Mouse (Mus musculus) ovary, postnatal 14 days (tissue): ENCODE data around the gene Gm17416.

Experiments
- DNase-seq: peaks from one replicate; pipeline ENCODE4 v3.0.0; 2022; ENCODE audit warnings: low spot score

Gm17416 gene

DNA sequence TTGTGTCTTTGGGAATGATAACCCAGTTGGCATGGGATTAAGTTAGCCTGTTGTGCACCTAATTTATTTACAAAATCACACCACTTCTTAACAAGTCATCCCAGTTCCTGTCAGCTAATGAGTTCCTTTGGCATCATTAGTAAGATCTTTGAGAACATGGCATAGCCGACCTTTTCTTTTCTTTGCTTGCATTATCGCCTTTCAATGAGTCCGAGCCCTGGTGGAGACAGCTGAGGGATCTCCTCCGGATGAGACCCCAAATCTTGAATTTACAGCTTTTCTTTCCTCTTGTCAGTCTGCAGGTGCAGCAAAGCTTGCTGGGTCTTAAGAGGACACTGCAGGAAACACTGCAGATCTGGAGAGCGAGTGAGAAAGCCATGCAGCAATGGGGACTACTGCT, at the start of gene Gm17416:
TSS of gene Gm17416 (plus strand) at position 301 of the 400 bp plus-strand sequence.
- DNase-seq: no peak

- DNase-seq: no peak
These were observed 29.0 kb upstream of the Gm17416 start, which contains the start of gene Defb29 for GRCm38 (mm10) chr2:152539944-152540710. Gene Defb29, minus strand, starts transcription at chr2:152540098.

DNA sequence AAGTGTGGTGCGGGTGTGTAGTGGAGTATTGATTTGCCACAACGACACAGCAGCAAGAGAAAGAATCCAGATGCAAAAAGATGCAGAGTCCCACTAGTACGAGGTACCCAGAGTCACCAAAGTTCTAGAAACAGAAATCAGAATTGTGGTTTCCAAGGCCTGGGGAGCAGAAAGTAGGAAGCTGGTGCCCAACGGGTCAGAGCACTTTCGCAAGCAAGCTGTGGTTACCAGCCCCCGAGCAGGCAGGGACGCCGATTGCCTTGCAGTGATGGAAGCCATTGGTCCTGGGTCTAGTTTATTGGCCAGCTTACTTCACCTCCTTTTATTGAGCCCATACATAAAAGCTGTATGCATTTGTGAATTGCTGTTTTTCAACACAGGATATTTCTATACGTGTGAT, 27.2 kb upstream of the Gm17416 start:
- no peak for DNase-seq

DNA sequence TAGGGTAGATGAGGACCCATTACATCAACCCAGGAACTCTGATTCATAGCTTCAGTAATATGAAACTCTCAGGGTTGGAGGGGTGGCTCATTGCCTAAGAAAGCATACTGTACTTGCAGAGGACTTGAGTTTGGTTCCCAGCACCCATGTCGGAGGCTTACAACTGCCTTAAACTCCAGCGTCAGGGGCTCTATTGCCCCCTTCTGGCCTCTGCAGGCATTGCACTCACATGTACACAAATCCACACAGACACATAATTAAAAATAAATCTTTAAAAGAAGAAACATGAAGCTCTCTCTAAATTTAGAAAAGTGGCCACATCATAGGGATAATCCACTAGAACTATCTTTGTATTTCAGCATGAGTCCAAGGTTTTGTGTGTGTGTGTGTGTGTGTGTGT, 26.2 kb upstream of the Gm17416 start:
- no peak for DNase-seq

- DNase-seq: no peak
These were observed 25.7 kb upstream of the Gm17416 start for GRCm38 (mm10) chr2:152543478-152543877.

DNA sequence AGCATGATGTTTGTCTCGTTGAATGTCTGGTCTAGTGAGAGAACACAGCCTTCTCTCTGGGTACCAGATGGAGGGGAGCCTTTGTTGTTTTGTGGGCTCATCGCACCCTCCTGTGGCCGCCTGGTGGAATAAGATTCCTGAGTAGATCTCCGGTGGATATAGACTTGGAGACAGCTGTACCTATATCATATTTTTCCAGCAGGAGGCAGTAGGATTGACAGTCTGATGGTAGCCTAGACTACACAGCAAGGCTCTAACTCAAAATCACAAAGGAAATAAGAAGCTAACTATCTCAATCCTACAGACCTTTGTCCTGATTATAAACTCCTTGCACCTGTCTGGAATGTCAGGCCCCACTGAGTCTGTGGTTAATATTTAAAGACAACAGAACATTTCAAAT, 24.4 kb upstream of the Gm17416 start:
- peak; percentile 52 for DNase-seq

DNA sequence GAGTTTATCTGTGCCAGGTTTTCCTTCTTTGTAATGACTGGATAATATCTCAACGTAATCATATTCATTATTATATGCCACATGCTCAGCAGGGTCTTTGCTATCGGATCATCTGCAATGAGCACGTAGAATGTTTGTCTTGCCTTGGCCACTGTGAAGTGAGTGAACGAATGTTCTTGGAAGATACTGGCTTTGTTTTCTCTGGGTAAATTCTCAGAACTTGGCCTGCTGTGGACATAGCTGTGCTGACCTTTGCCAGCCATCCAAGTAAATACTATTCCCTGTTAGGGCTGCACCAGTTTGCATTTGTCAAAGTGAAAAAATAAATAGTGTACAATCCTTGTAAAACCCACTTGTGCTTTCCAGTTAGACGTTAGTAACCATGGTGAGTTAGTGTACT, 21.0 kb upstream of the Gm17416 start:
- no peak for DNase-seq

GRCm38 (mm10) chr2:152553774-152554423, 15.2 kb upstream of the Gm17416 start:
- peak; percentile 52 for DNase-seq

GRCm38 (mm10) chr2:152556655-152557054, 12.5 kb upstream of the Gm17416 start:
- DNase-seq: no peak

GRCm38 (mm10) chr2:152569881-152570280, 743 bp downstream of the Gm17416 start:
- DNase-seq: no peak

- no peak for DNase-seq
These were observed 1.2 kb downstream of the Gm17416 start for GRCm38 (mm10) chr2:152570313-152570712.

DNA sequence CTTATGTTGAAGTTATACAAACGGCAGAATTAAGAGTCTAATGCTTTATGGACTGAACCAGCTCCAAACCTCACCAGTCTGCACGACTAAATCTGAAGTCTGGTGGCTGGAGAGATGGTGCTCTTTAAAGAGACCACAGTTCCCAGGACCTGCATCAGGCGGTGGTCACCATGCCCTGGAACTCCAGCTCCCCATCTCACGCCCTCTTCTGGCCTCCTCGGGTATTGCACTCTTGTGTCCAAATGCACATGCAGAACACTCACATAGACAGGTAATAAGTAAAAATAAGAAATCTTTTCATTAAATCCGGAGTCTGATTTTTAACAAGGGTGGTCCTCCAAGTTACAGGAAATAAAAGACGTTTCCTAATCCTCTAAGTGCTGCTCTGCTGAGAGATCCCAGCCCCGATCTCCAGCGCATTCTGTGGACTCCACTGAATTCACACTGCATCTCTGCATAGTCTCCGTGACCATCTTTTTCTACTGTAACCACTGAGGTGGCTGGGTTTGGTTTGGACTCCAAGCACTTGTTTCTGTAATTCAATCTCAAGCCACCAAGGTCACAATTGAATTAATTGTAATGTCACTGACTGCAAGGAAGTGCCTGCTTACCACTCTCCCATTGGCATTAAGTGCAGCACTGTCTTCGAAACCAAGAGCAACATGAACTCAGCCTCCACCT, 3.1 kb downstream of the Gm17416 start, which contains the start of gene Defb21:
TSS of gene Defb21 (plus strand) at position 631 of the 681 bp plus-strand sequence.
- no peak for DNase-seq

- DNase-seq: no peak
These were observed 4.3 kb downstream of the Gm17416 start for GRCm38 (mm10) chr2:152573484-152573883.

GRCm38 (mm10) chr2:152580107-152580506, 11.0 kb downstream of the Gm17416 start, which contains the start of gene Defb19:
Gene Defb19, minus strand, starts transcription at chr2:152580312.
- DNase-seq: no peak

GRCm38 (mm10) chr2:152580612-152581011, 11.5 kb downstream of the Gm17416 start:
- no peak for DNase-seq

- DNase-seq: no peak
These were observed 17.9 kb downstream of the Gm17416 start for GRCm38 (mm10) chr2:152586926-152587560.

DNA sequence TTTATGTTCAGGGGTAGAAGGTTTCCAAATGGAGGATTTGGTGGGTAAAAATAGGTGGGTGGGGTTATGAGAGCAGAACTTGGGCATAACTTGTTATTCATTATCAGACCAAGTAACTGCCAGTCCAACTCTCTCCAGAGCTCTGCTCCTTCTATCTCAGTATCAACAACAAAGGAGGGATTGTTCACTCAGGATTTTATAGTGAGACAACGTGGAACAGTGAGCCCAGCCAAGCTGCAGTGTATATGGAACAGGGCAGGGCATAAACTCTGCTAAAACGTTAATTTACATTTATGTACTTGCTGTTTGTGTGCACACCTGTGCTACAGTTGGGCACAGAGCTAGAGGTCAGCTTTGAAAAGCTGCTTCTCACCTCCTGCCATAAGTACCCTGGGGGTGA, 19.3 kb downstream of the Gm17416 start:
- no peak for DNase-seq

- no peak for DNase-seq
These were observed 19.9 kb downstream of the Gm17416 start for GRCm38 (mm10) chr2:152589021-152589420.

DNA sequence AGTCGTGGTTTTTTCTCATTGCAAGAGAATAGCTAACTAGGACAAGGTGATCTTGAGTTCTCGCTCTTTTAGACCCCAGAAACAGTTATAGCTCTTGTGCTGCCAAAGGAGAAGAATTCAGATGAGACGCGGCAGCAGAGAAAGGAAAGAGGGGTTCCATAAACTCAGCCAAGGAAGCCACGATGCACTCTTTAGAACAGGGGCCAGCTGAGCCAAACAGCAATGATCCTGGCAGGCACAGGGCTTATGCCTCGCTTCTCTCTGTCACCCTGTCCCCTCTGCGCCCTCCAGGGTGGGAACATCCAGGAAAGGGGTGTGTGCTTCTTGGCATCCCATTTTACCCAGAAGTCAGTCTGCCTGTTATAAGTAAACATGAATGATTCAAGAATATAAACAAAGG, 30.2 kb downstream of the Gm17416 start, which contains the start of gene Defb45:
TSS of gene Defb45 (minus strand) at position 101 of the 400 bp plus-strand sequence.
- DNase-seq: no peak

- DNase-seq: no peak
These were observed 30.9 kb downstream of the Gm17416 start for GRCm38 (mm10) chr2:152600076-152600475.

DNA sequence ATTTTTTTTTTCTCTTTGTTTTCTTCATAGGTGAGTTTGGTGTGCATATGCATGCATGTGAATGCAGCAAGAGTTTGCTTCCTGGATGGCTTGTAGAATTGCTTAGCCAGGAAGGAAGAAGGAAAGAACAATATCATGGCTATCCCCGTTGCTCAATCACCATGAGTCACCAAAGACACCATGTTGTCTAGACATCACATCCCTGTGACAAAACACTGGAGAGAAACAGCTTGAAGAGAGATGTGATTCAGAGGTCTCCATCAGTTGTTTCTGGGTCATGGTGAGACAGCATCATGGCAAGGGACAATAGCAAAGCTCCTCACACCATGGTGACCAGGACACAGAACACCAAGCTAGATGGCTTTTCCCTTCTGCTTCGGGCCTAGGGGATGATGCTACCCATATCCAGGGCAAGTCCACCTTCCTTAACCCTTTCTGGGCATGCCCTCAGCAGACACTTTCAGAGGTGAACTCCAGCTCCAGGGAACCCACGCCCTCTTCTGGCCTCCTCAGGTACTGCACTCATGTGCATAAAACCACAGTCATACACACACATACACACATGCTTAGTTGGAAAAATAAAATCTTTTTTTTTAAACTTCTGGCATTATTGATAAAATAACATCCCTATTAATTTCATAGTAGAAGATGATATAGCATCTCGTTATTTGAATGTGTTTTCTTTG, 32.3 kb downstream of the Gm17416 start:
- DNase-seq: no peak

- no peak for DNase-seq
These were observed 34.9 kb downstream of the Gm17416 start, which contains the start of gene Defb36 for GRCm38 (mm10) chr2:152604057-152604456. Gene Defb36, plus strand, starts transcription at chr2:152604327.
